Mouse (Mus musculus) G1E (cell line): ENCODE results near the gene Bbs9. TPM values are rescaled to one million over a fixed set of nuclear protein-coding genes. Genes with fewer than 3 reads are reported as not detected.

Experiments
- ATAC-seq: 2 replicates; pipeline ENCODE4 v1.8.0; 2016; ENCODE audit warnings: mild to moderate bottlenecking; ENCODE audit not compliant: insufficient number of reproducible peaks, poor library complexity, low FRiP score, severe bottlenecking; ENCODE audit errors: extremely low read depth
- DNase-seq: peaks from one replicate; pipeline ENCODE4 v3.0.0; 2012; ENCODE audit warnings: low spot score
- H3K27me3 ChIP-seq: 2 replicates; pipeline ENCODE4 v1.6.1; 2012; ENCODE audit warnings: mild to moderate bottlenecking, low read length, inconsistent platforms; ENCODE audit not compliant: insufficient read depth
- H3K36me3 ChIP-seq: replicated peaks from 2 replicates; pipeline ENCODE3; 2012; ENCODE audit warnings: mild to moderate bottlenecking, inconsistent platforms
- H3K4me1 ChIP-seq: 2 replicates; pipeline ENCODE4 v1.6.1; 2012; ENCODE audit warnings: low read depth, low read length, inconsistent platforms, mixed read lengths; ENCODE audit not compliant: insufficient read depth
- H3K4me3 ChIP-seq: 2 replicates; pipeline ENCODE4 v1.5.1; 2012; ENCODE audit warnings: low read depth, mild to moderate bottlenecking, inconsistent platforms, low read length, moderate library complexity, mixed read lengths
- H3K9me3 ChIP-seq: replicated peaks from 2 replicates; pipeline ENCODE4 v1.6.1; 2012; ENCODE audit warnings: inconsistent platforms
- CTCF ChIP-seq: IDR thresholded peaks from 2 replicates; pipeline ENCODE4 v1.5.1; 2012; ENCODE audit warnings: low read depth, low read length, inconsistent platforms, mixed read lengths
- GATA1 ChIP-seq: IDR thresholded peaks from 2 replicates; pipeline ENCODE4 v1.6.1; 2012; ENCODE audit warnings: borderline replicate concordance, low read length, inconsistent platforms, mixed read lengths
- GATA2 ChIP-seq: IDR thresholded peaks from 2 replicates; pipeline ENCODE4 v1.6.1; 2012; ENCODE audit warnings: low read depth, low read length, inconsistent platforms, borderline replicate concordance
- POLR2AphosphoS5 ChIP-seq: IDR thresholded peaks from 2 replicates; pipeline ENCODE4 v1.6.1; 2012; ENCODE audit warnings: low read depth, low read length, inconsistent platforms; ENCODE audit not compliant: insufficient replicate concordance
- TAL1 ChIP-seq: conservative IDR thresholded peaks from 2 replicates; pipeline ENCODE4 v1.6.1; 2012; ENCODE audit warnings: low read depth, low read length, inconsistent platforms, mixed read lengths
- polyA plus RNA-seq: library from polyadenylated mRNA; stranded (reverse); fragments of >175 nt; gene quantifications from 2 replicates; pipeline ENCODE4 v1.2.3, GENCODE M21; 2012
- total RNA-seq, 2 experiments: library from RNA; stranded (forward) in 1 of 2; stranded (reverse) in 1 of 2; fragments of 200-1000 nt in 1 of 2; fragments of >200 nt in 1 of 2; fragmentation: Nextera tagmentation in 1 of 2; gene quantifications; 2 replicates each; pipeline ENCODE4 v1.2.3; 2014 to 2017

The Bbs9 gene
- total and polyA plus RNA-seq, 3 experiments = 3.3 to 26.9 (median 18.4) TPM

- Histone ChIP-seq H3K27me3 (no peaks in the 10 kb centered on the region), H3K36me3 (peaks cover 3% of the 10 kb centered on the region), H3K4me1 (peaks cover 36% of the 10 kb centered on the region), H3K9me3 (no peaks in the 10 kb centered on the region), H3K4me3 (no peak overlapping the region)
- TF ChIP-seq CTCF (no peak), POLR2AphosphoS5 (no peak), GATA1 (no peak), TAL1 (no peak)
- no peak for DNase-seq
- ATAC-seq = no peak
Measured at GRCm38 (mm10) chr9:22800675-22801074, 325.2 kb downstream of the Bbs9 start.

GRCm38 (mm10) chr9:22805981-22806380 is 330.5 kb downstream of the Bbs9 start:
- TF ChIP-seq TAL1 = peak; percentile 76
- TF ChIP-seq GATA1 = no peak
- TF ChIP-seq POLR2AphosphoS5 = no peak
- DNase-seq = peak; percentile 40
- Histone ChIP-seq H3K9me3 (no peaks in the 10 kb centered on the region), H3K27me3 (no peaks in the 10 kb centered on the region), H3K36me3 (no peaks in the 10 kb centered on the region), H3K4me1 (peaks cover 67% of the 10 kb centered on the region), H3K4me3 (no peak overlapping the region)
- peak; percentile 67 for ATAC-seq

GRCm38 (mm10) chr9:22806494-22806893 is 331.0 kb downstream of the Bbs9 start:
- Histone ChIP-seq H3K27me3 (no peaks in the 10 kb centered on the region), H3K4me1 (peaks cover 72% of the 10 kb centered on the region), H3K4me3 (no peak overlapping the region; the same call in 1 of the 2 replicates), H3K36me3 (no peaks in the 10 kb centered on the region), H3K9me3 (no peaks in the 10 kb centered on the region)
- ATAC-seq = peak; percentile 36
- no peak for DNase-seq
- TF ChIP-seq GATA2 (no peak), TAL1 (no peak), CTCF (no peak), POLR2AphosphoS5 (no peak), GATA1 (no peak)

- DNase-seq (no peak), ATAC-seq (peak; percentile 4; the same call in 1 of the 2 replicates)
- Histone ChIP-seq H3K36me3 (peaks cover 2% of the 10 kb centered on the region), H3K9me3 (no peaks in the 10 kb centered on the region), H3K4me3 (no peak overlapping the region), H3K27me3 (no peaks in the 10 kb centered on the region), H3K4me1 (peaks cover 82% of the 10 kb centered on the region)
- no peak for TF ChIP-seq TAL1
- no peak for TF ChIP-seq CTCF
- TF ChIP-seq POLR2AphosphoS5 = no peak
- no peak for TF ChIP-seq GATA1
- no peak for TF ChIP-seq GATA2
Measured at GRCm38 (mm10) chr9:22807693-22808092, 332.2 kb downstream of the Bbs9 start.

- Histone ChIP-seq H3K27me3 (no peaks in the 10 kb centered on the region), H3K36me3 (peaks cover 15% of the 10 kb centered on the region), H3K4me3 (peak overlapping the region; percentile 25; the same call in 1 of the 2 replicates), H3K4me1 (peaks cover 85% of the 10 kb centered on the region), H3K9me3 (no peaks in the 10 kb centered on the region)
- DNase-seq (peak; percentile 15), ATAC-seq (peak; percentile 51)
- TF ChIP-seq TAL1 (peak; percentile 26; the same call in 1 of the 2 replicates), CTCF (no peak), GATA1 (no peak)
Measured at GRCm38 (mm10) chr9:22809621-22810126, 334.2 kb downstream of the Bbs9 start.

GRCm38 (mm10) chr9:22810454-22810853 is 334.9 kb downstream of the Bbs9 start:
- ATAC-seq (peak; percentile 5), DNase-seq (peak; percentile 18)
- H3K9me3 ChIP-seq = no peaks in the 10 kb centered on the region
- no peak for TF ChIP-seq GATA1
- no peak for TF ChIP-seq GATA2
- no peak for TF ChIP-seq CTCF
- TF ChIP-seq TAL1 = 0 out of 2 replicates have a peak, but pooled peaks have one; percentile 22
- no peaks in the 10 kb centered on the region for H3K27me3 ChIP-seq
- peaks cover 86% of the 10 kb centered on the region for H3K4me1 ChIP-seq
- peak overlapping the region; percentile 59; the same call in 1 of the 2 replicates for H3K4me3 ChIP-seq
- H3K36me3 ChIP-seq = peaks cover 22% of the 10 kb centered on the region

GRCm38 (mm10) chr9:22811931-22812330 is 336.4 kb downstream of the Bbs9 start:
- Histone ChIP-seq H3K4me3 (peak overlapping the region; percentile 57; the same call in 1 of the 2 replicates), H3K9me3 (no peaks in the 10 kb centered on the region), H3K27me3 (no peaks in the 10 kb centered on the region), H3K36me3 (peaks cover 27% of the 10 kb centered on the region), H3K4me1 (peaks cover 85% of the 10 kb centered on the region)
- DNase-seq = no peak
- TF ChIP-seq GATA1 (no peak), GATA2 (no peak), POLR2AphosphoS5 (no peak), CTCF (no peak), TAL1 (no peak)
- ATAC-seq = no peak
